Mouse (Mus musculus): Measurements from ENCODE around the gene Arhgef3. TPM values are rescaled to one million over a fixed set of nuclear protein-coding genes. Genes with fewer than 3 reads are reported as not detected.

The Arhgef3 gene
- polyA plus RNA-seq, 1 experiment = 30.4 TPM

DNA sequence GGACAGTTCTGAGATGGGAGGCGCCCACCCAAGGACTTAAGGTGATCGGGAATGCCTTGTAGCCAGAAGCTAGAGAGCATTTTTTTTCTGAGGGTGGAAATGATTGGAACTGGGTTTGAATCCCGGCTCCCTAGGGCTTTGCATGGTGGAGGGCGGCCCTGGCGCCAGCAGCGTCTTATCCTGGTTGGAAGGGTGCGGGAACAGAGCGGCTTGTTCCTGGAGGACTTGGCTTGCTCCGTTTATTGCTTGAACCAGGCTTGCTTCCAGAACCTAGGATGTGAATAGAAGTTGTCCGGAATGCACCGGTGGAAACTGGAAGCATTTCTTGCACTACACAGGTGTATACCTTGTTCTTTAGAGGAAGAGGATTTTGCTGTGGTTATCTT is 569 bp downstream of the Arhgef3 start:
- no peak for DNase-seq (ENCODE audit: low spot score)

DNA sequence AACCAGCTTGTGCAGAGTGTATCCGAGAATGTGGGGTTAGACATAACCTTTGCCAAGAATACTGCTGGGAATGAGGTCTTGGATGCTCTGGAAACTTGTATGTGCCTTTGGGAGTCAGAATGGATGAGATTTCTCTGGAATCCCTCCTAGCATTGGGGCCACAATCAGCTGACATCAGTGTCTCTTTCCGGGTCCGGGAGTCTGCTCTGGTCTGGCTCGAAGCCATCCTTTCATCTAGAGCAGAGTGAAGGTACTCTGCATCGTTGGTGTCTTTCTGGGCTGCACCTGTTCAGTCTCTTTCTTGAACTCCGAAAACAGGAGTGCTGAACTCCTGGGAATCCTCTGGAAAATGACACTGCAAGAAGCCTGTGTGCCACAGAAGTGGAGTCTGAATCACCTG is 1.3 kb downstream of the Arhgef3 start:
- no peak for DNase-seq (ENCODE audit: low spot score)

DNA sequence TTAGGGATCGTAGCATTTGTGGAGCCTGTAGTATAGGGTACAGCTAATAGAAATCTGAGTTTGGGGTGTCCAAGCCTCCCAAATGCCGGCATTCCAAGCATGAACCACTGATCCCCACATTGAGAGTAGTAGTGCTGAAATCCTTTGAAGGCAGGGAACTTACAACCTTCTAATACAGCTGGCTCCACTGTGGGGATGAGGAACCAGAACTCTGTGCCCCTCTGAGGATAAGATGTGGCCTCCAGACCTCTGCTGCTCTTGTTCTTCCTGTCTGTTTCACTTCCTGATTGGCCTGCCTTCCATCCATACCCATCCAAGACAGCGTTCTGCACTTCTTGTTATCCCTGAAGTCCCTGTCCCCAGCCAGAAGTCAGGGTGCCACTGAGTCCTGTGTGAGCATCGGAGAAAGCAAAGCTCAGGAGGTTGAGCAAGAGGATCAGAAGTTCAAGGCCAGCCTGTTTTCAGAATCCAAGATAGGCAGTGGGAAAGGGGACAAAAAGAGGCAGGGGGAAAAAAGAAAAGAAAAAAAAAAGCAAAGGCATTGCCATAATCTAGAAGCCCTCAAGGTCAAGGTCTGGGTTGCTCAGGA is 2.0 kb downstream of the Arhgef3 start:
- no peak for DNase-seq (ENCODE audit: low spot score)

DNA sequence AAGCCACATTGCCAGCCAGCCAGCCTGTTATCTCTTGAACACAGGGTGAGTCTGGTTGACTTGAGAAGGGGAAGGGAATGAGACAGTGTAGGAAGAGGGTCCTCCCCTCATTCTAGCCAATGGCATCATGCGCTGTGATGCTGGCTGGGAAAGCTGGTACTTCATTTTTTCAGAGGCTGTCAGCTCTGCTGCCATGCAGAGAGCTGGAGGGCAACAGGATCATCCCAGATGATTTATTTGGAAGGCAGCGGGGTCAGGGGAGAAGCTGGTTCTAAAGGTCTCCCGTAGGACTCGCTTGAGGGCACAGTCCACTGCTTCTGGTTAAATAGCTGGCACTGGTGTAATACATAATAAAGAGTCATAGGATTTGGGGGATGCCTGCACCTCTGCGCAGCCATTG is 3.8 kb downstream of the Arhgef3 start:
- no peak for DNase-seq (ENCODE audit: low spot score)

DNA sequence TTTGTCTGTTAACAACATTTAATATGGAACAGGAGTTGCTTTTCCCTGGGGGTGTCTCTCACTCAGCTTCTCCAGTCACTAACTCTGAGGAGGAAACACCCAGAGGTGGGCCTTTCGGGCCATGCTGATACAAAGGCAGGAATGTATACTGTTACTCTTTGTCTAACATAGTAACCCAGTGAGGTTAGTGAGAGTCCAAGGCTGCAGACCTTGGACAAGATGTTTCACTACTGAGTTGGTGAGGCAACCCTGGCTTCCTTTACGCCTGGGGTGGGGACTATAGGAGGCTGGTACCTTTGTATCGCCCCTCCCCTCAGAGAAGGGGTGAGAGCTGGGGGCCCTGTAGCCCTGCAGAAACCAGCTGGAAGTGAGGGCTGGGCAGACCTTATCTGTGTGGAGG is 7.9 kb downstream of the Arhgef3 start:
- DNase-seq (ENCODE audit: low spot score) = no peak

DNA sequence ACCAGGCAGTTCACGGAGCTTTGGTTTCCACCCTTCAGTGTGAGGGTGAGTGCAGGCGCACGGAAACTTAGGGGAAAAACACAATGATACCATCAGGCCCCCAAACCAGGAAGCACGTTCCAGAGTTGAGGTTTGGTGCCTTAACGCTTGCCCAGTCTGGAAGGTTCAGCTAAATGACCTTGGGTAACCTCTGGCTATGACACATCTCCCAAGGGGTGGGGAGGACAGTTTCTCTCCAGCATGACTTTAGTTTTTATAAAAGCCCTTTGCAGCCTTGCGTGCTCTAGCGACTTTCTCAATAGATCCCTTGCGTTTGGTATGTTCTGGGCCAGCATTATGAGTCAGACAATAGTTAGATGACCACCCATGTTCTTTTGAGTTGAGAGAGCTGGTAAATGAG is 8.8 kb downstream of the Arhgef3 start:
- DNase-seq (ENCODE audit: low spot score) = no peak

DNA sequence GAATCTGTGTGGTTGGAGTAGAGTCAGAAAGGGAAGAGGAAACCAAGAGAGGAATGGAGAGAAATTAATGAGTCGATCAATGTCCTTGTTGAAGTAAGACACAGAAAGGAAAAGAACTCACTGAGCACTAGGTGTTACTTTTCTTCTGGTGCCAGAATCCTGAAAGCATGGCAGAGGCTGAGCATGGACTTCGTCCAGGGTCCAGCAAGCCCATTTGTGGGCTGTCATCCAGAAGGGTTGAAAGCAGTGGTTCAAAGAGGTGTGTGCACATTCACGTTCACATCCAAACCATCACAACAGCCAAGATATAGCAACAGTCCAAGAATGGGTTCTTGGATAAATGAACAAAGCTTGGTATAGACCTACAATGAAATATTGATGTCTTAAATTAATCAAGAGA is 15.3 kb downstream of the Arhgef3 start:
- no peak for DNase-seq (ENCODE audit: low spot score)

DNA sequence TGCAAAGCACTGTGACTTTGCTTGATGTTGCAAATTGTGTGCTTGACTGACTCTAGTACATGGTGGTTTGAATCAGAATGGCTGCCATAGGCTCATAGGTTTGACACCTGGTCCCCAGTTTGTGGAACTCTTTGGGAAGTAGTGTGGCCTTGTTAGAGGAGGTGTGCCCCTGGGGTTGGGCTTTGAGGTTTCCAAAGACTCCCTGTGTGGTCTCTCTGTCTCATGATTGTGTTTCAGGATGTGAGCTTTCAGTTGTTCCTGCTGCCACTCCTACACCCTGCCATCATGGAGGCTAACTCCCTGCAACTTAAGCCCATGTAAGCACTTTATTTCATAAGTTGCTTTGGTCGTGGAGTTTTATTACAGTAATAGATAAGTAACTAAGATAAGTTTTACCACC is 16.0 kb downstream of the Arhgef3 start:
- DNase-seq (ENCODE audit: low spot score) = no peak

DNA sequence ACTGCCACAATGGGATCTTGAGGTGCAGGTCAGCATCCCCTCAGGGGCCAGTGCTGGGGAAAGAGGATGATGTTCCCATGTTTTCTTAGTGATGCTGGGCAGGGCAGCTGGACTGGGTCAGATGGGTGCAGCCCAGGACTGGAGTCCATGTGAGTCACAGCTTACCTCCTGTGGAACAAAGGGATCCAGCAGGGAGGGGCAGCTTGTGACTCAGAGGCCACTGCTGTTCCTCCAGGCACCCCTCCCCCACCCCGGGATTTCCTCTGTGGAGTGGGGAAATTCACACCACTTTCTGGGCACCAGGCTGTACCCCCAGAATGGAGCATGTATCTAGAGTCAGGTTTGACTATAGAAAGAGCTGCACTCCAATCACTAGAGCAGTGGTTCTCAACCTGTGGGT is 16.8 kb downstream of the Arhgef3 start:
- DNase-seq (ENCODE audit: low spot score) = no peak

DNA sequence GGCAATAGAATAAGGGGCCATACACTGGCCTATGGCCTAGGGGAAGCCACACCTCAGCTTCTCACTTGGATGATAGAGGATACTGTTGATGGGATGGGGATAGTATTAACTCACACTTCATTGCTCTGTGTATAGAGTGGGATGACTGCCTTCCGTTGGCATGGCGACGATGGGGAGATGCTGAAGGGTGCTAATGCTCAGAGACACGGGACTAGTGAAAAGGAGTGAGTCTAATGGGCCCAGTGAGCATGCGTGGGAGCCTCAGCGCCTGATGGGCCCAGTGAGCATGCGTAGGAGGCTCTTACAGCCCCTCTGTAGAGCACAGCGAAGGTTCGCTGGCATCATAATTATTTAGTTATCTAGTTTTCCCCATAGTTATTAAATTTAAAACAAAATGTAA is 24.2 kb downstream of the Arhgef3 start:
- DNase-seq (ENCODE audit: low spot score) = no peak

DNA sequence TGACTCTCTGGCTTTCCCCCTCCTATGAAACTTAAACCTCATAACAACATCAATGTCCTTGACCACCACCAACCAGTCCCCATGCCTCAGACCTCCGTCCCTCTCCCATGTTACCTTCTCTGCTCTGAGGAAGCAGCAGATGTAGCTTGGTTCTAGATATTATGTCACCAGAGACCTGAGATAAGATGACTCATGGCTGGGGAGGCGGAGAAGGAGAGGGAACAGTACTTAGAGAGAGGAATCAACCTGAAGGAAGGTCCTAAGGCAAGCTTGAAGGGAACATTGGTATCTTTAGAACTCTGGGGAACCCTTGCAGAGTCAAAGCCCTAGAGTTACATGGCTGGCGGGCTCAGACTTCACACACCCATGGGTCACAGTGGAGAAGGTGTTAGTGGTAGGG is 25.3 kb downstream of the Arhgef3 start:
- no peak for DNase-seq (ENCODE audit: low spot score)

DNA sequence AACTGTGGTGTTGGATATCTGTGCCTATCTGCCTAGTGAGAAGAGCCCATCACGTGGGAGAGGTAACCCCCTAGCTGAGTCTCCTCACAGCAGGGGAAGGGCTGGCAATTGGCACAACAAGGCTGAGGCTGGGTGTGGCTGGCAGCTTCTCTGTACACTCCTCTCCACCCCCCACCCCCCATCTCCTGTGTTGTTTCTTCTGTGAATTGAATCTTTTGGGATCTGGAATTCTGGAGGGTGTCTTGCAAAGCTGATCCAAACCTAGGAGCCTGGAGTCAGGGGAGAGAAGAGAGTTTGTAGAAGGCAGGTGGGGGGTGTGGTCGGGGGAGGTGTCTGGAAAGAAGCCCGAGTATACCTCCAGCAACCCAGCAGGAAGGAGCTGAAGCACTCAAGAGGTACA is 26.8 kb downstream of the Arhgef3 start:
- DNase-seq (ENCODE audit: low spot score) = no peak

DNA sequence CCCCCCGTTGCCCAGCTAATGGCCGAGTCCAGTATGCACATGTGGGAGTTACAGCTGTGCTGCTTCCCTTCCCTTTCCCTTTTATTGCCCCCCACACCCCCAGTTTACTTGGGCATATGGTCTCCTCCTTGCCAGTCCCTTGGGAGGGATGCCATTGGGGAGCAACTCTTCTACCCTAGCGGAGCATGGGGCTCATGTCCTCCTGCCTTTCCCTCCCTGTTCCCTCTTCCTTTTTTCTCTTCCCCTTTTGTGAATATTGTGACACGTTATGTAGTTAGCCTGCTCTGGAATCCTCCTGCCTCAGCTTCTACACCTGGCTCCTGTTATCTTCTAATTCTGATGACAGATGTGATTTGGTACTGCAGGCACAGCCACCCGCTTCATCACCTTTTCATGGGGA is 28.0 kb downstream of the Arhgef3 start:
- DNase-seq (ENCODE audit: low spot score) = no peak

DNA sequence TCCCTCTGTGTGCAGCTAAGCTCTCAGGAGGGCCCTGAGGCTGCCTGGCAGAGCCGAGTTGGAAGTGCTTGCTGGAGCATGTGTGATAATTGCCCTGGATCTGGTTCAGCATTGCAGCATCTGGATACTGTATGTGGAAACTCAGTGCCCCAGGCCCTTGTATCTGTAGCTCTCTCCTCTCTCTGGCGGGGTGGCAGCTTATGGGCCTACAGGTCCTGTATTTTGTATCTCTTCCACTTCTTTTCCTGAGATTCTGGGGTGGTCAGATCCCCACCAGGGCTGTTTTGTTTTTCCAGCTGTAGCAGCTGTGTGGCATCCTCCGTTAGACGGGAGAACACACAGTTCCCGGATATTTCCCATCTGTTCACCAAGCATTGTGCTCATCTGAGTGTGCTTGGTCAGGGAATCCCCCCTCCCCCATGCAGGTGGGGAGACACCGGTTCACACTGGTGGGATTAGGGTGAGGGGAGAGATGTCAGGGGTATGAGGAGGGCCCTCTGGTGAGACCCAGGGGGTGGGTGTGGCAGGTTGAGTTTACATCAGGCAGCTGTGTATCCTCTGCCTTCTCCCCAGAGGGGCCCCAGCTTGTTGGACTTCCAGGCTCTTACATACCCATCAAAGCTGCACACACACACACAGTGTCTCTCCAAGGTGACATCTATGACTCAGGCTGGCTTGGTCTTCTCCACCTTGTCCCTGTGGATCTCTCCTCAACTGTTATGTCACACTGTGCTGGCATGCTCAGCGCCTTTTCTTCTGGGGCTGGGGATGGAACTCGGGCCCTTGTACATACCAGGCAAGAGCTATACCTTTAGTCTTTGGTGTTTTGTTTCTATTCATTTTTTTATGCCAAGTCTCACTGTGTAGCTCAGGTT is 30.7 kb downstream of the Arhgef3 start:
- DNase-seq (ENCODE audit: low spot score) = no peak

DNA sequence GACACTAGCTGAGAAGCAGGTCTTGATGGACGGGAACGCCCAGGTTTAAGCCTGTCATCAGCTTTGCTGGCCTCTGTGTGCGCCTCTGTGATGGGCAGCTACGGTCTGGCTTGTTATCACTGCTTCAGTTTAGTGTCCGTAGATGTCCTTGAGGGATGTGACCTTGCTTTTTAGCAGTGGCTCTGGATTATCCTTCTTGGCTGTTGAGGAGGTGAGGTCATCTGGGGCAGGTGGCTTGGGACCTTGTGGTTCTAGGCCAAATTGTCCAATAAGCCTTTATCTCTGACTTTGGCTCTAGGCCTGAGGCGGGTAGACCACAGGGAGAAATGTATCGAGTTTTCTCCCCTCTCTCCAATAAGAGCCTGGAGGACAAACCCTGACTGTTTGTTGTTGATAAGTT is 33.0 kb downstream of the Arhgef3 start:
- DNase-seq (ENCODE audit: low spot score) = no peak

DNA sequence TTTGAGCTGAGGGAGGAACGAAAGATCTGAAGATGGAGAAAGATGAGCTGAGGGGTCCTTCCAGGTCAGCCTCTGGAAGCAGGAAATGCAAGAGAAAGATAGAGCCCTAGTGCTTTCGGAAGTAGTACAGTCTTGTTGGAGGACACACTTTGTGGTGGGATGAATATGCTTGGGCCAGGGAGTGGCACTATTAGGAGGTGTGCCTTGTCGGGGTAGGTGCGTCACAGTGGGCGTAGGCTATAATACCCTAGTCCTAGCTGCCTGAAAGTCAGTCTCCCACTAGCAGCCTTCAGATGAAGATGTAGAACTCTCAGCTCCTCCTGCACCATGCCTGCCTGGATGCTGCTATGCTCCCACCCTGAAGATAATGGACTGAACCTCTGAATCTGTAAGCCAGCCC is 34.7 kb downstream of the Arhgef3 start:
- DNase-seq (ENCODE audit: low spot score) = no peak

DNA sequence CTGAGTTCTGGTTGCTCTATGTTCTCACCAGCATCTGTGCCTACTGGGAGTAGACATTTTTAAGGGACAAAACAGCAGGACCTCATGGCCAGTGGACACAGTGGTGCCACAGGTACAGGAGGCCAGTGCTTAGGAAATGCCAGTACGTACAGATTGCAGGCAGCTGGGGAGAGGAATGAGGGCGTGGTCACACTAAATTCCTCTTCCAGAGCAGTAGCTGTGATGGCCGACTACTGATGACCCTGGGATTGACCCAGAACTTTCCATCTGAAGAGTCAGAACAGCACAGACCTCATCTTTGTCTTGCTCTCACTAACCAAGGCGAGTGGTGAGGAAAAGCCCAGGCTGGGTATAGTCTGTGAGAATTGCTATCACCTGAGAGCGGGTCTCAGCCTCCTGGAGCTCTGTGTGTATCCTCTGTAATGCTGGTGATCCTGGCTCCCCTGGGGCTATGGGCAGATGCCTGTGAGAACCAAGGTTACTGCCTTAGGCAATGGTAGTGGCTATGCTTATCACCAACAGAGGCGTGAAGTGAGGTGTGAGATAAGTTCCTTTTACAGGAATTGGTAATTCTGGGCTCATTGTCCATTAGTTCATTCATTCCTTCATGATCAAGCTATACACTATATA is 35.4 kb downstream of the Arhgef3 start:
- DNase-seq (ENCODE audit: low spot score) = no peak

DNA sequence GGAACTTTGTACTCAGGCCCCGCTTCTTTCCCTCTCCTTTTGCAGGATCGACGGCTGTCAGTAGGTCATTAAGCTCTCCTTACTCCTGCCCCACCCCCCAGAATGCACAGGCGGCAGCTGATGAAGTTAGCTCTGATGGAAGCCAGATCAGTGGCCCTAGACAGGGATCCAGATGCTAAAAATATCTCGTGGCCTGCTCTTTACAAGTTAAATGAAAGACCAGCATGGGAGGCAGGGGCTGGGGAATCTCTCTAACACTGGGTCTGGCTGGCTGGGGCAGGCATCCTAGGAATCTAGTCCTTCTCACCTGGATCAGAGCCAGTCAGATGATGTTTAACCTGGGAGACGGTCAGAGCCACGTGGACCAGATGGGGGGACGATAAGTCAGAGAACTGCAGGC is 36.7 kb downstream of the Arhgef3 start:
- DNase-seq (ENCODE audit: low spot score) = no peak

DNA sequence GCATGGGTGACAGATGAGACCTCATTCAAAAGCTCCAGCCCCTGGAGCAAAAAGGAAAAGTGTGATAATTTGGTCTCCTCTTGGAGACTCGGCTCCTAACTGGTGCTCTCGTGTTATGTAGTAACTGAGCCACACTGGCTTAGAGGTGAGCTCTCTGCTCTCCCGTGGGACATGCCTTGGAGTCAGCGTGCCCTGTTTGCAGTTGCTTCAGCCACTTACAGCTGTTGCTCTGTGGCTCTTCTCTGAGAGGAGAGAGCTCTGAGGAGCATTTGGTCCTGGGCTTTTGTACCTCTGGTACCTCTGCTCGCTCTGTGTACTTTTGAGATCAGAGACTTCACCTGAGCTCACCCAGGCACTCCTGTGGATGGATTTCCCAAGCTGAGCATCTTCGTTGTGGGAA is 40.4 kb downstream of the Arhgef3 start:
- no peak for DNase-seq (ENCODE audit: low spot score)

DNA sequence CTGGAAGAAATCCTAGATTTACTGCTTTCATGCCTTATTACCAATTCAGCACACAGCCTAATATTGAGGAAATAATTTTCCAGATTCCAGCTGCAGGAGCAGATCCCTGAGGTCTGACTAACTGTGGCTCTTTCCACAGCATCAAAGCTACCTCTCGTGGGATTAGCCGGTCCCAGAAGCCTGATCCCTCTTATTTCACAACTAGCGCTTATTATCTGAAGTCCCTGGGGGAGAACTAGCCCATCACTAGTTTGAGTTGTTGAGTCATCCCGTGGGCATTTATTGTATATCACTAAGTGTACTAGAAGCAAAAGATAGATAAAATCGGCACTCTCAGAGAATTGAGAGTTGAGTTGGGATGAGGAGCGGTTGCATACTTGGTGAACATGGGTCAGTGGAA is 41.3 kb downstream of the Arhgef3 start:
- no peak for DNase-seq (ENCODE audit: low spot score)

DNA sequence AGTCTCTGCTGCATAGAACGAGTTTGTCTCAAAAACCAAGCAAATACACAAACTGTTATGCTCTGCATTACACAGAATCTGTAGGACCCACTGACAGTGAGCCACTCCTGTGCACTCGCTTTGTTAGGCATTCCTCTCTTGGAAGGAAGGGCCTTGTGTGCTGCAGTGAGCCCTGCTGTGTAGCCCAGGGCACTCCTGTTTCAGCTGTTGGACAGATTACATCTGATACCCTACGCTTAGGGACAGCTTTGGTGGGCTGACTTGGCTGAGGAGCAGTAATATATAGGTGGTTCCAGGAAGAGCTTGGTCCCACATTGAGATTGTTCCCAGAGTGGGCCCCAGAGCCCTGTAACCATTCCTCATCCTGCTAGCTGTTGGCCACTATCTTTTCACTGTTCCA is 43.4 kb downstream of the Arhgef3 start:
- no peak for DNase-seq (ENCODE audit: low spot score)

DNA sequence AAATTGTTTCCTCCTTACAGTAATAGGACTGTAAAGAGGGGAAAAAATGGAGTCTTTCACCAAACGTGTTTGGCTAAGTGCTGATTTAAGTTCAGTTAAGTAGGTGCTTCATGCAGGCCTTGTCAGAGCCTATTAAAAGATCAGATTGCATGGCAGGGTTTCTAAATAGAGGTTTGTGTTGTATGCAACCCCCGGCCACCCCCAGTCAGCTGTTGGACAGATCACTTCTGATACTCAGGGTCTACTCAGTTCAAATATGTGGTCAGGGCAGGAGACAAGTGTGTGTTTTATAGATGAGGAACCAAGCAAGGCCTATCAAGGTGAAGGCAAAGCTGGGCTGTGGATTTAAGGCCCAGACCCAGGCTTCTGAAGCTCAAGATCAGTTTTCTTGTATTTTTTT is 44.1 kb downstream of the Arhgef3 start:
- no peak for DNase-seq (ENCODE audit: low spot score)

DNA sequence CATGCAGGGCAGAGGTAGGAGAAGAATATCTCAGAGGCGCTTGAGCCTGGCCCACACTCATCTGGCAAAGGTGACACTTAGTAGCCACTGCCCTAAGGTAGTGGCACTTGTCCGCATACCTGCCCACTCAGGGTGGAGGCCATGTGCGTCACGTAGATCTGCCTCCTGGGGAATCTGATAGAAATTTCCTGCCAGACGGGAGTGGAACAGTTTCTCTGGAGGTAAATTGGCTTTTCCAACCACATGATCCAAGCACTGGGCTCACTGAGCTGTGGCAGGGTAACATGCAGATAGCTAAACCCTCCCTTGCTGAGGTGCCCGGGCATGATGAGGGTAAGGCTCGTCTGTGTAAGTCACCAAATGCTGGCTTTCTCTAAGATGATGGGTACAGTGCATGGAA is 46.1 kb downstream of the Arhgef3 start:
- no peak for DNase-seq (ENCODE audit: low spot score)
